Mouse (Mus musculus): ENCODE results near the gene Poc1a. TPM values are rescaled to one million over a fixed set of nuclear protein-coding genes. Genes with fewer than 3 reads are reported as not detected.

Poc1a gene
- polyA plus RNA-seq, 1 experiment from 2014 or later, result 9.0 TPM

DNA sequence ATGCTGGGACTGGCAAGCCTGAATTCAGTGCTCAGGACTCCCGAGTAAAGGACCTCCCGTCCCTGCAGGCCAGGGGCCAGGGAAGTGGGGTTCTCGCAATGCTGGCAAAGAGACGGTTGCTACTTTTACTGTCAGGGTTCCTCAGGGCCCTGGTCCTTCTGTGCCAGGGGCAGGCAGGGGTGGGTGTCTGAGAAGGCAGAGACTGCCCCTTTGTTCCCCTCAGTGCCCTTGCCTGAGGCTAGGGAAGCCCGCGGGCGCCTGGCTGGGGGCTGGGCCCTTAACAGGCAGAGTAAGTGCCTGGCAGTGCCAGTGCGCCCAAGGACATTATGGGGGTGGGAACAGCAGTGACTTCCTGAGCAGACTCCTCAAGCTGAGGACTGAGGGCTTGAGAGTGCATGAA lies 96.4 kb downstream of the Poc1a start:
- 87% methylated on average over 8 of the region's 8 CpGs for WGBS
- no peaks in the 10 kb centered on the region for H3K9me3 ChIP-seq (replicated peaks; ENCODE audit: control insufficient read depth, low read length, poor library complexity, severe bottlenecking)
- H3K27me3 ChIP-seq (ENCODE audit: control insufficient read depth, insufficient read depth, low read depth, low read length), result no peaks in the 10 kb centered on the region
- H3K9ac ChIP-seq (ENCODE audit: low read depth, low read length), result no peak overlapping the region
- no peak overlapping the region for H3K27ac ChIP-seq (ENCODE audit: low read length)
- H3K4me3 ChIP-seq (ENCODE audit: low read depth, low read length), result no peak overlapping the region
- ATAC-seq, result no peak
- peaks cover 22% of the 10 kb centered on the region for H3K36me3 ChIP-seq (ENCODE audit: control insufficient read depth, insufficient read depth, low read length)
- no peak overlapping the region for H3K4me2 ChIP-seq (ENCODE audit: low read length)
- H3K4me1 ChIP-seq (ENCODE audit: control insufficient read depth, insufficient read depth, low read length), result peaks cover 6% of the 10 kb centered on the region; the same call in 1 of the 2 replicates

DNA sequence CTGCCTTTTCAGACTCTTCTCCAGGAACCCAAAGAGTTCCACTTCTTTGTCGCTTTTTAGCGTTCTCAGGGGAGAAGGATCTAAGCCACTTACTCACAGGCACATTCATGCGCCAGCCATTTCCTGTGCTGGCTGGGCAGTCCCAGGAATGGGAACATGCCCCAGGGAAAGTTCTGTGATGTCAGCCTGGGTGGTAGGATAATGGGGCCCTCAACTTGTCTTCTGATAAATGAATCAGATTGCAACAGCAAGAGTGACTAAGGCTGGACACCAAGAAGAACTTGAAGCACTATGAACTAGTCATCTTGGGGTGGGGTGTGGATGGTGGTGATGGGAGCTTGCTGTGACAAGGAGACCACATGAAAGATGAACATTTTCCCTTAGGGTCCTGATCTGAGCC lies 97.2 kb downstream of the Poc1a start:
- H3K27ac ChIP-seq (ENCODE audit: low read length), result no peak overlapping the region

DNA sequence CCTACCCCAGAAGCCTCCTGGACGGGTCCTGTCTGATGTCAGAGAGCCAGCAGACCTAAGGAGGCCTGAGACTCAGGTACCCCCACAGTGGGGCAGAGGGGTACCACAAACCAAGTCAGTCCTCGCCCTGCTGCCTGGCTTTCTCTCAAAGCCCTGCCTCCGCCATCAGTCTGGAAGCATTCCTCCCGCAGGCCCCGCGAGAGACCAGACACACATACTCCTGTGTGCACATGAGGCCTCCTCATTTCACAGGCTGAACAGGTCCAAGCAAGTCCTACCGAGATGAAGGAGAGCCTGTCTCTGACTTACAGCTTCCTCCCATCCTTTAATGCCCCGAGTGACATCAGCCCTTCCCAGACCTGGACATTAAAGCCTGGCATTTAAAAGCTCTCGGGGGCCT lies 97.9 kb downstream of the Poc1a start:
- H3K36me3 ChIP-seq (ENCODE audit: control insufficient read depth, insufficient read depth, low read length), result peaks cover 17% of the 10 kb centered on the region
- H3K9ac ChIP-seq (ENCODE audit: low read depth, low read length), result no peak overlapping the region
- H3K4me2 ChIP-seq (ENCODE audit: low read length), result no peak overlapping the region
- peaks cover 5% of the 10 kb centered on the region for H3K4me1 ChIP-seq (ENCODE audit: control insufficient read depth, insufficient read depth, low read length)
- H3K27me3 ChIP-seq (ENCODE audit: control insufficient read depth, insufficient read depth, low read depth, low read length), result no peaks in the 10 kb centered on the region
- 72% methylated on average over 9 of the region's 9 CpGs for WGBS
- no peak overlapping the region for H3K27ac ChIP-seq (ENCODE audit: low read length)
- no peak for ATAC-seq
- H3K4me3 ChIP-seq (ENCODE audit: low read depth, low read length), result no peak overlapping the region
- no peaks in the 10 kb centered on the region for H3K9me3 ChIP-seq (replicated peaks; ENCODE audit: control insufficient read depth, low read length, poor library complexity, severe bottlenecking)

More for the DNA sequence above, 97.2 kb downstream of the Poc1a start:
- Histone ChIP-seq H3K9ac (ENCODE audit: low read depth, low read length) (no peak overlapping the region), H3K9me3 (replicated peaks; ENCODE audit: control insufficient read depth, low read length, poor library complexity, severe bottlenecking) (no peaks in the 10 kb centered on the region), H3K36me3 (ENCODE audit: control insufficient read depth, insufficient read depth, low read length) (peaks cover 22% of the 10 kb centered on the region), H3K27me3 (ENCODE audit: control insufficient read depth, insufficient read depth, low read depth, low read length) (no peaks in the 10 kb centered on the region), H3K4me3 (ENCODE audit: low read depth, low read length) (no peak overlapping the region), H3K4me2 (ENCODE audit: low read length) (no peak overlapping the region), H3K4me1 (ENCODE audit: control insufficient read depth, insufficient read depth, low read length) (peaks cover 2% of the 10 kb centered on the region; the same call in 1 of the 2 replicates)
- no peak for ATAC-seq
- 93% methylated on average over 3 of the region's 3 CpGs for WGBS

DNA sequence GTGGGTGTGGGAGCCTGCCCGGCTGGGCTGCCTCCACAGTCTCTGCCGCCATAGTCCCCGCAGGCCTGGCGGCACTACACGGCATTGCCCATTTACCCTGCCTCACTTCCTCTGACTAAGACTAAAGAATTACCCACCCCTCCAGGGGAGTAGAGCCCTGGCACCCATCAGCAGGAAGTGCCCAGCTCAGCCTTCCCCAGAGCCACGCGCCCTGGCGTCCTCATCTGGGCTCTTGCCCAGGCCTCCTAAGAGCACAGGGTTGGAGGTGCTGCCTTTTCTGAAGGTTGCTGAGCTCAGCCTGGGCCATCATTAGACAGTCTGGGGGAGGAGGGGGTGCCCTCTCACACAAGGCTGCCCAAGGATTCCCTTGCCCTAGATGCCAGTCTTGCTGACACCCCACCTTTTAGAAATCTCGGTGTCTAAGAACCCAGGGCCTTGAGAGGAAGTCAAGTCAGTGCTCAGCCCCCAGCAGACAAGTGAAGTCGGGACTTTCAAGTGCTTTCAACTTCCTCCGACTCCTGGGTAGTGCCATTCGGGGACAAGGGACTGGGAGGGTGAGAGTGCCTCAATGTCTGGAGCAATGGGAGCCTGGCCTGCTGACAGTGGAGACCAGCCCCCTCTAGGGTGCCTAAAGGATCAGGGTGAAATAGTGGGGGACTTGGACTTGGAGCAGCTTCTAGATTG lies 105.5 kb downstream of the Poc1a start:
- Histone ChIP-seq H3K4me3 (ENCODE audit: low read depth, low read length) (no peak overlapping the region), H3K4me1 (ENCODE audit: control insufficient read depth, insufficient read depth, low read length) (peaks cover 12% of the 10 kb centered on the region), H3K36me3 (ENCODE audit: control insufficient read depth, insufficient read depth, low read length) (no peaks in the 10 kb centered on the region), H3K4me2 (ENCODE audit: low read length) (no peak overlapping the region), H3K9me3 (replicated peaks; ENCODE audit: control insufficient read depth, low read length, poor library complexity, severe bottlenecking) (no peaks in the 10 kb centered on the region), H3K27me3 (ENCODE audit: control insufficient read depth, insufficient read depth, low read depth, low read length) (no peaks in the 10 kb centered on the region), H3K27ac (ENCODE audit: low read length) (no peak overlapping the region), H3K9ac (ENCODE audit: low read depth, low read length) (no peak overlapping the region)
- ATAC-seq, result no peak
- WGBS, result 86% methylated on average over 12 of the region's 12 CpGs

DNA sequence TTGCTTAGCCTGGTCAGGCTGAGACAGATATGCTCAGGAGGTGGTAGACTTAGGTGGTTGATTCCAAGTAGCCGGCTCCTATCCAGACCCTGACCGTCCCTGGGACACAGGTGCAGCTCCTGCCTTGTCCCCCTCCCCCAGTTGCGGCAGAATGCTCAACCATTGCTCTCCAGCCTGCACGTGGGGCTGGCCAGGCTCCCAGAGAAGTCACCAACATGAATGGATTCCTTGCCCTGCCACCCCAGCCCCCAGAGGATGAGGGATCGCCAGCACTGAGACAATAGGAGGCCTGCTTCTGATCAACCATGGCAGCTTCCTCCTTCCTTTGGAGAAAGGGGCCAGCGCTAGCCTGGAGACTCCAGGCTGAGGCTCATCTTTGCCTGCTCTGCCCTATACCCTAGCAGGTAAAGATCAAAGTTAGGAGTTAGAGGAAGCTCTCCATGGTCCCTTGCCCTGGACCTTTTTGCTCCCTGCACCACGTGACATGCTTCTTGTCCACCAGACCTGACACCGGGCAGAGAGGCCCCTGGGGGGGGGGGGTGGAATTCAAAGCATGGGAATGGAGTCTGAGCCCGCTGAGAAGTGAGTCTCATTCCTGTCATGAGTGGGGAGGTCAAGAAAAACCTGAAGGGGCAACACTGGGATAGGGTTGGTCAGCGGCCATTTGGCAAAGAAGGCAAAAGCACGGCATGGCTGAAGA lies 112.1 kb downstream of the Poc1a start:
- Histone ChIP-seq H3K36me3 (ENCODE audit: control insufficient read depth, insufficient read depth, low read length) (no peaks in the 10 kb centered on the region), H3K4me1 (ENCODE audit: control insufficient read depth, insufficient read depth, low read length) (peaks cover 8% of the 10 kb centered on the region), H3K9ac (ENCODE audit: low read depth, low read length) (no peak overlapping the region), H3K27me3 (ENCODE audit: control insufficient read depth, insufficient read depth, low read depth, low read length) (no peaks in the 10 kb centered on the region), H3K9me3 (replicated peaks; ENCODE audit: control insufficient read depth, low read length, poor library complexity, severe bottlenecking) (no peaks in the 10 kb centered on the region), H3K4me3 (ENCODE audit: low read depth, low read length) (no peak overlapping the region), H3K27ac (ENCODE audit: low read length) (no peak overlapping the region), H3K4me2 (ENCODE audit: low read length) (no peak overlapping the region)
- no peak for ATAC-seq
- 72% methylated on average over 11 of the region's 11 CpGs for WGBS

DNA sequence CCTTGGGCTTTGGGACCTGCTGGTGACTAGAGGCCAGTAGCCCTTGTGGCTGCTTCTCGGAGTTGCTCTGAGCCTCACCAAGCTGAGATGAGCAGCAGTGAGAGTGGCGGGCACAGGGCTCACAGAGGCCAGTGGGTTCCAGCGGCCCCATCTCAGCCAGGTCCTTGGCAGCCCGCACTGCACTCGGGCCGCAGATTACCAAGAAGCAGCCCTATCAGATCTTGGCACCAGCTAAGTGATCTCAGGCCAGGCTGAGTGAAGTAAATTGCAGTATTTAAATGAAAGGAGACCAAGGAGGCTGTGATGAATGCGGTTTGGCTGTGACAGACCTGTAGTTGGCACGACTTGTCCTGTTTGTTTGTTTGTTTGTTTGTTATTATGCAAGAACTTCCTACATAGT lies 112.7 kb downstream of the Poc1a start:
- no peaks in the 10 kb centered on the region for H3K27me3 ChIP-seq (ENCODE audit: control insufficient read depth, insufficient read depth, low read depth, low read length)
- H3K4me2 ChIP-seq (ENCODE audit: low read length), result no peak overlapping the region
- H3K9ac ChIP-seq (ENCODE audit: low read depth, low read length), result no peak overlapping the region
- WGBS, result 88% methylated on average over 7 of the region's 8 CpGs
- no peak overlapping the region for H3K4me3 ChIP-seq (ENCODE audit: low read depth, low read length)
- no peak for ATAC-seq
- H3K27ac ChIP-seq (ENCODE audit: low read length), result no peak overlapping the region
- H3K9me3 ChIP-seq (replicated peaks; ENCODE audit: control insufficient read depth, low read length, poor library complexity, severe bottlenecking), result no peaks in the 10 kb centered on the region
- peaks cover 8% of the 10 kb centered on the region for H3K4me1 ChIP-seq (ENCODE audit: control insufficient read depth, insufficient read depth, low read length)
- H3K36me3 ChIP-seq (ENCODE audit: control insufficient read depth, insufficient read depth, low read length), result no peaks in the 10 kb centered on the region

DNA sequence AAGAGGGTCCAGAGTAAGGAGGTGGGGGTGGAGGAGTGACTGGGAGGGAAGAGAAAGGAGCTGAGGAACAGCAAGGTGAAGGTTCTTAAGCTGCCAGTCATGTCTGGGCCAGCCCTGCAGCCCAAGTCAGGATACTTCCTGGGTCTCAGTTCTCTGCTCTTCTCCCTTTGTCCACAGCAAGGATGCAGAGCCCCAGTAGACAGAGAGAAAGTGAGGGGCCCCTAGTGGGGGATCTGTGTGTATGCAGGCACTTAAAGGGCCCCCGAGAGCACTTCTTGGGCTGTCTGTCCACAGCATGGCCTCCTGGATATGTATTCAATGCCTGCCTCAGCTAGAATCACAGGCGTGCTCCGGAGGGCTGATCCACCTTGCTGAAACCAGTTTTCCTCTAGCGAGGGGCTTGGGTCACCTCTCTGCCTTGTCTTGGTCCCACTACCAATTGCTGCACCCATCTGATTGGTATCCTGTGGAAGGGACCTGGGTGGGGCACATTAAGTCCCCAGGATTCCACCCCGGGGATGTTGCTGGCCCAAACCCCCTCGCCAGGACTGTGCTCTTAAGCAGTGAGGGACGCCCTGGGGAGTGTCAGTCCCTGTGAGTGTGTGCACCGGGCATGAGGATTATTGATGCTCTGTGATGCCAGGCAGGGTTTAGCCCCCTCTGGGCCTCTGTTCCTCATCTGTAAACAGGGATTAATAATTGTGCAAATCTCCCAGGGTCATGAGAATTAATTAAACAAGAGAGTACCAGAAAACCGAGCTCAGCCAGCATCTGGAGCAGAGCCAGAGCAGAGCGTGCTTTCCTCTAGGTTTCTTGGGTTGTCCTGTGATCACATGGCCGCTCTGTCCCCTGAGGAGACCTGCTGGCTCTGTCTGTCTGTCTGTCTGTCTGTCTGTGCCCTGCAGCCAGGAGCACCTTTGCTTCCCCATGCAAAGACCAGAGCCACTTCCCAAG lies 114.1 kb downstream of the Poc1a start:
- H3K27ac ChIP-seq (ENCODE audit: low read length), result no peak overlapping the region
- H3K9me3 ChIP-seq (replicated peaks; ENCODE audit: control insufficient read depth, low read length, poor library complexity, severe bottlenecking), result no peaks in the 10 kb centered on the region
- H3K9ac ChIP-seq (ENCODE audit: low read depth, low read length), result peak overlapping the region; percentile 20; the same call in 1 of the 2 replicates
- H3K4me2 ChIP-seq (ENCODE audit: low read length), result no peak overlapping the region
- H3K27me3 ChIP-seq (ENCODE audit: control insufficient read depth, insufficient read depth, low read depth, low read length), result no peaks in the 10 kb centered on the region
- peak; percentile 49; the same call in 1 of the 2 replicates for ATAC-seq
- 26% methylated on average over 11 of the region's 11 CpGs for WGBS
- no peaks in the 10 kb centered on the region for H3K36me3 ChIP-seq (ENCODE audit: control insufficient read depth, insufficient read depth, low read length)
- no peak overlapping the region for H3K4me3 ChIP-seq (ENCODE audit: low read depth, low read length)
- peaks cover 8% of the 10 kb centered on the region for H3K4me1 ChIP-seq (ENCODE audit: control insufficient read depth, insufficient read depth, low read length)

DNA sequence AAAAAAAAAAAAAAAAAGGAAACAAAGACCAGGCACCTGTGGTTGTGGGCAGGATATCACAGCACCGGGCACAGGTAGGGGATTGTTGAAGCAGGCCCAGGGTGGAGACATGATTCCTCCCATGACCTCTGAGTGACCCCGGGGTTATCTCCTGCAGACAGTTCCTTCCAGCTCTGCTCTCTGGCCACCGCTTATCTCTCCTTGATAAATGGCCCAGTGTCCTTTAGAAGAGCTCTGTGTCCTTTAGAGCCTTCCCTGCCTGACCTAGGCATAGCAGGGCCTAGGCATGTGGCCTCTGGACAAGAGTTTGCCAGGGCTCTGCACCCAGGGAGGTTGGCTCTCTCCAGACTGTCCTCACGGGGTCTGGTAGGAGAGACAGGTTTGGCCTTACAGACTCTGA lies 116.9 kb downstream of the Poc1a start:
- Histone ChIP-seq H3K9ac (ENCODE audit: low read depth, low read length) (no peak overlapping the region), H3K4me1 (ENCODE audit: control insufficient read depth, insufficient read depth, low read length) (peaks cover 6% of the 10 kb centered on the region), H3K9me3 (replicated peaks; ENCODE audit: control insufficient read depth, low read length, poor library complexity, severe bottlenecking) (no peaks in the 10 kb centered on the region), H3K36me3 (ENCODE audit: control insufficient read depth, insufficient read depth, low read length) (no peaks in the 10 kb centered on the region), H3K27me3 (ENCODE audit: control insufficient read depth, insufficient read depth, low read depth, low read length) (no peaks in the 10 kb centered on the region), H3K4me2 (ENCODE audit: low read length) (no peak overlapping the region), H3K27ac (ENCODE audit: low read length) (no peak overlapping the region), H3K4me3 (ENCODE audit: low read depth, low read length) (no peak overlapping the region)
- no peak for ATAC-seq
- WGBS, result 92% methylated on average over 4 of the region's 4 CpGs
